Mouse (Mus musculus) testis, adult 2 months (tissue): ENCODE data around the gene Wdr83os.

Source experiments
- CTCF ChIP-seq: fragments of 200-500 bp; IDR thresholded peaks from 2 replicates; pipeline ENCODE4 v1.5.1; 2012; ENCODE audit warnings: low read depth, mild to moderate bottlenecking, inconsistent platforms, low read length, moderate library complexity; ENCODE audit not compliant: control insufficient read depth, insufficient read depth, insufficient replicate concordance
- POLR2A ChIP-seq: fragments of 200-500 bp; IDR thresholded peaks from 2 replicates; pipeline ENCODE4 v1.6.1; 2012; ENCODE audit warnings: low read depth, mild to moderate bottlenecking, inconsistent platforms, low read length, moderate library complexity; ENCODE audit not compliant: control insufficient read depth

DNA sequence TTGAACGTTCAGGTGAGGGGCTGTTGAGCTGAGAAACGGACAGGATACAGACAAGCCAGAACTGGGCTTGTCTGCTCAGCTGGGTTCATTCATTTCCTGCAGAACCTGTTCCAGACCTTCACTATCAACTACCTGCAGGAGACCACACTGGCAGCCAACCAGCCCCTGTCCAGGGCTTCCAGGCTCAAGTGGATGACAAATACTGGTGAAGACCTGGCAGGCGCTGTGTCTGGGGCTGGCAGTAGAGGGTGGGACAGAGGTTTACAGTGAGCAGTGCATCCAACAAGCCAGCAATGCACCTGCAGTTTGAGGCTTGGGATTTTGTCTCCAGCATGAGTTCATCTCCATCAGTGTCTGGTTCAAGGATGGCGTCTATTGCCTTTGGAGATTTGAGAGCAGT is 16.3 kb downstream of the Wdr83os start:
- TF ChIP-seq CTCF (no peak), POLR2A (no peak)
